Mouse (Mus musculus) C2C12 (cell line): ENCODE measurements around the gene Tgfb1i1. TPM values are rescaled to one million over a fixed set of nuclear protein-coding genes. Genes with fewer than 3 reads are reported as not detected.
A peak's percentile ranks its signal among the peaks of the same experiment; 100 is the strongest.

Experiments
- H3K27me3 ChIP-seq: one replicate; pipeline ENCODE4 v1.6.1; 2011; ENCODE audit not compliant: control insufficient read depth, insufficient read depth, insufficient read length
- H3K36me3 ChIP-seq: one replicate; pipeline ENCODE4 v1.6.1; 2011; ENCODE audit not compliant: control insufficient read depth, insufficient read depth
- H3K4me3 ChIP-seq: one replicate; pipeline ENCODE4 v1.5.1; 2011; ENCODE audit warnings: mild to moderate bottlenecking, control low read depth; ENCODE audit not compliant: poor library complexity, insufficient read depth, severe bottlenecking
- H3K79me2 ChIP-seq: one replicate; pipeline ENCODE4 v1.6.1; 2011; ENCODE audit not compliant: control insufficient read depth, insufficient read depth
- H3K79me3 ChIP-seq: one replicate; pipeline ENCODE4 v1.6.1; 2011; ENCODE audit warnings: low read depth, control low read depth
- H3ac ChIP-seq: one replicate; pipeline ENCODE3; 2011; ENCODE audit warnings: low read depth; ENCODE audit not compliant: control insufficient read depth, insufficient read length
- CEBPB ChIP-seq: IDR thresholded peaks from one replicate; pipeline ENCODE4 v1.6.1; 2011; ENCODE audit warnings: low read depth, mild to moderate bottlenecking, control low read depth, moderate library complexity
- CTCF ChIP-seq: IDR thresholded peaks from one replicate; pipeline ENCODE4 v1.5.1; 2011; ENCODE audit not compliant: control insufficient read depth, insufficient read depth, insufficient read length
- FOSL1 ChIP-seq: IDR thresholded peaks from one replicate; pipeline ENCODE4 v1.8.0; 2011; ENCODE audit warnings: mild to moderate bottlenecking, low read length; ENCODE audit not compliant: poor library complexity, insufficient read depth, severe bottlenecking
- MAX ChIP-seq: IDR thresholded peaks from one replicate; pipeline ENCODE4 v1.6.1; 2011; ENCODE audit warnings: mild to moderate bottlenecking, control low read depth
- MYOD1 ChIP-seq: IDR thresholded peaks from one replicate; pipeline ENCODE4 v1.6.1; 2011; ENCODE audit warnings: low read depth; ENCODE audit not compliant: control insufficient read depth, insufficient read length
- MYOG ChIP-seq: IDR thresholded peaks from one replicate; pipeline ENCODE4 v1.6.1; 2011; ENCODE audit not compliant: control insufficient read depth, insufficient read length; ENCODE audit errors: extremely low read depth
- USF1 ChIP-seq: IDR thresholded peaks from one replicate; pipeline ENCODE4 v1.6.1; 2011; ENCODE audit warnings: low read depth, mild to moderate bottlenecking, control low read depth, moderate library complexity
- polyA plus RNA-seq: library from polyadenylated mRNA; unstranded; fragments of >200 nt; fragmentation: generic; extraction: Trizol; gene quantifications from one replicate; pipeline ENCODE4 v1.2.1, GENCODE M21; 2012; ENCODE audit warnings: missing spikeins

Gene Tgfb1i1
- polyA plus RNA-seq, 1 experiment, result 110 TPM

DNA sequence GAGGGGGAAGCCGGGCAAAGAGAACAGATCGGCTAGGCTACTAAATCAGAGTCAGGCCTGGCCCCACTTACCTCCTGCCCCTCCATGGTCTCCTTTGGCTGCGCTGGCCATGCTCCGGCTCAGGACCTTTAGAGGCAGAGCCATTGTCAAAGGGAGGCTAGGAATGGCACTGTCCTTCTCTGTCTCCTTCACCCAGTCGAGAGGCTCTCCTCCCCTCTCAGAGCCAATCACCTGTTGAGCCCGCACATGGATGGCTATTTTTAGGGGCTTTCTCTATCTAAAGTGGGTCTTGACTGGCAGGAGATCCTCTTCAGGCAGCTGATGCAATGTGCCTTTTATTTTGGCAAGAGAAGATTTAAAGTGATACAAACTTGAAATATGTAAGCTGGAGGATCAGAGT, 40.5 kb upstream of the Tgfb1i1 start, which contains the start of gene Cox6a2:
Gene Cox6a2, minus strand, starts transcription at position 236 of the 400 bp plus-strand sequence.
- Histone ChIP-seq H3K36me3 (no peaks in the 10 kb centered on the region), H3ac (no peak within 1 kb of the TSS), H3K79me2 (no peaks in the 10 kb centered on the region), H3K79me3 (no peaks in the 10 kb centered on the region), H3K4me3 (no peak within 1 kb of the TSS), H3K27me3 (peaks cover 37% of the 10 kb centered on the region)
- no peak for TF ChIP-seq MAX
- TF ChIP-seq CTCF, result no peak
- TF ChIP-seq MYOD1, result no peak
- TF ChIP-seq CEBPB, result no peak
- no peak for TF ChIP-seq MYOG
- no peak for TF ChIP-seq USF1
- TF ChIP-seq FOSL1, result no peak

DNA sequence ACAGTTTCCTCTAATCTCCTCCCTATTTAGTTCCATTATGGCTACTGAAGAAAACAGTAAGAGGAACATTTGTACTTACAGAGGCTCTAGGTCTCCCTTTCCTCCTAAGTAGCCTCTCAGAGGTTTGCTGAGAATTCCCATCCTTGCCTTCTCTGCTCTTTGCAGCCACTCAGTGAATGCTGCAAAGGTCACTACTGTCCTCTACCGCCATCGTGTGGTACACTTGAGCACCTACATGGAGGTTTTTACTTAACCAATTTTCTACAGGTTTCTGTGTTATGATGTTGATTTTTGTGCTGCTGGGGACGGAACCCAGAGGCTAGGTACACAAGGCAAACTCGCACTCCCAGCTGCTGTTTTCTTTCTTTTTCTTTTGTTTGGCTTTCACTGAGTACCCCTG, 38.4 kb upstream of the Tgfb1i1 start:
- TF ChIP-seq CTCF, result peak; percentile 24
- TF ChIP-seq USF1, result no peak
- Histone ChIP-seq H3K36me3 (no peaks in the 10 kb centered on the region), H3K4me3 (no peak overlapping the region), H3K79me2 (no peaks in the 10 kb centered on the region), H3ac (no peak overlapping the region), H3K27me3 (peaks cover 19% of the 10 kb centered on the region), H3K79me3 (no peaks in the 10 kb centered on the region)

DNA sequence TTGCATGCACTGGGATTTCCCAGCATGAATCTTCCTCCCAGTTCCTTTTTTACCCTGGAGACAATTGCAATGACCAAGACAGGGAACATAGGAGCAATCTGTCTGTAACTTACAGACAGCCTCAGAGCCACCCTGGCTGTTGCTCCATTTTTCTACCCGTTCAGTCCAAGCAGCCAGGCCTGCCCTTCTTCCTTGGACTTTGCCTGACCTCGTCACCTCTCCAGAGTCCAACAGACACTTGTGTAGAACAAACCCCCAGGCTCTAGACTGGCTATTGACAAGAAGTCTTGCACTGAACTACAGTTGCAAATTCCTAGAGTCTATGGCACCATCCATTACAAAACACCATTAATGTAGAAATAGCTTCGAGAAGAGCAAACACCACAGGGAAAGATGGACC, 36.8 kb upstream of the Tgfb1i1 start:
- H3K79me2 ChIP-seq, result no peaks in the 10 kb centered on the region
- no peak overlapping the region for H3ac ChIP-seq
- H3K27me3 ChIP-seq, result peaks cover 17% of the 10 kb centered on the region
- no peak overlapping the region for H3K4me3 ChIP-seq
- H3K79me3 ChIP-seq, result no peaks in the 10 kb centered on the region
- TF ChIP-seq USF1 (no peak), MYOG (no peak), MYOD1 (no peak), CTCF (no peak), MAX (no peak), FOSL1 (no peak), CEBPB (no peak)
- H3K36me3 ChIP-seq, result no peaks in the 10 kb centered on the region

DNA sequence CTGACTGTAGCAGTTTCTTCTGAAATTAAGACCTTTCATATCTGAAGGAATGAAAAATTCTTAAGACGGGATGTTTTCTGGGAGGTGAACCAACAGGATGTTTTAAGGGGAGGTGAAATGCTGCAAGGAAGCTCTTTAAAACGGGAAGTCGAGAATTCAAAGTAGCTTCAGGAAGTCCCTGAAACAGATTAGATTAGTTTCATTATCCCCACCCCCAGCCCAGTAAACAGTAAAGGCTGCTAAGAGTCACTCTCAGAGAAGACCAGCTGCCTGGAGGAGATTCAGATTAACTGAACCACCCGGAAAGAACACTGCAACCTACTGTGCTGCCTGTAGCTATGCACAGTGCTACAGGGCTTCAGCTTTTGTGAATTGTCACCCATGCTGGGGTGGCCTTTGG, 26.7 kb upstream of the Tgfb1i1 start:
- Histone ChIP-seq H3K36me3 (no peaks in the 10 kb centered on the region), H3K27me3 (peaks cover 27% of the 10 kb centered on the region), H3K4me3 (no peak overlapping the region), H3ac (no peak overlapping the region), H3K79me3 (no peaks in the 10 kb centered on the region), H3K79me2 (no peaks in the 10 kb centered on the region)
- TF ChIP-seq USF1 (no peak), MYOD1 (no peak), MYOG (no peak), FOSL1 (no peak), CTCF (no peak), MAX (no peak), CEBPB (no peak)

DNA sequence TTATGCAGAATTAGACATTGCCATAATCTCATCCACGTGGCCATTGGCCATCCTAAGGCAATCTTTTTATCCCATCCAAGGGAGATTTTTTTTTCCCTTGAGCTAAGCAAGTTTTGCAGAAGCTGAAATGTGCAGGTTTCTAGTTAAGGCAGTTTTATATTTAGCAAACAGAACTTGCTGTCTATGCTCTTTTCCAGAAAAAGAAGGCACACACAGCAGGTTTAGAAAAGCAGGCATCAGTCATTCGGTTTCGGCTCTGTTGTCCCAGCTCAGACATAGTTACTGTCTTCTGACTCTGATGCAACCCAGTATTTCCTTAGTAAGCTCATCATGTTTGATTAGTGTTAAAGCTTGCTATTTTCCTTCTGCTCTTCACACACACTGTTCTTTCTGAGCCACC, 25.7 kb upstream of the Tgfb1i1 start:
- Histone ChIP-seq H3K79me2 (no peaks in the 10 kb centered on the region), H3K4me3 (no peak overlapping the region), H3K36me3 (no peaks in the 10 kb centered on the region), H3K27me3 (peaks cover 27% of the 10 kb centered on the region), H3ac (no peak overlapping the region), H3K79me3 (no peaks in the 10 kb centered on the region)
- TF ChIP-seq CTCF (no peak), USF1 (no peak), CEBPB (no peak), MYOG (no peak), FOSL1 (no peak), MAX (no peak)

DNA sequence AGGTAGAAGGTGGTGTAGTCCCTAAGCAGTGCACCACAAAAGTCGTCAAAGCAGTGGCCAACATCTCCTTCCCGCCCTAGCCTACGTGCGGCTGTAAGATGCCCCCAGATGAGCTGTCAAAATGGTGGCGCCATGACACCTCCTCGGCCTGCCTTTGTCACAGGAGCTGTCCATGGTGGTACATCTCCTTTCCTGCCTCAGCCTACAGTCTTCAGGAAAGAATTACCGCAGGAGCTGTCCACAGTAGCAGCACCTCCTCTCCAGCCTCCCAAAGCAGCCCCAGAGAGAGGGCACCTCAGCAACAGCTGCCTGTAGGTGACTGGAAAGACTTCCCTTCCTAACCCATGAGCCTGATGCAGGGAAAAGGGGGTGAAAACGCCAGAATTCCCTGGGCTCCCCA, 14.9 kb upstream of the Tgfb1i1 start:
- H3ac ChIP-seq, result no peak overlapping the region
- TF ChIP-seq FOSL1, result no peak
- TF ChIP-seq MYOG, result no peak
- no peak for TF ChIP-seq USF1
- no peak for TF ChIP-seq MYOD1
- no peak for TF ChIP-seq CTCF
- TF ChIP-seq CEBPB, result no peak
- no peak for TF ChIP-seq MAX

More for the DNA sequence above, 14.9 kb upstream of the Tgfb1i1 start:
- Histone ChIP-seq H3K4me3 (no peak overlapping the region), H3K79me2 (peaks cover 3% of the 10 kb centered on the region), H3K79me3 (peaks cover 3% of the 10 kb centered on the region), H3K27me3 (no peaks in the 10 kb centered on the region), H3K36me3 (peaks cover 5% of the 10 kb centered on the region)
